Mouse (Mus musculus) megakaryocyte, embryonic 14.5 days (primary cell): ENCODE results near the gene Pla2g12a.

Experiments
- FLI1 ChIP-seq: IDR thresholded peaks from 2 replicates; pipeline ENCODE4 v1.6.1; 2012; ENCODE audit warnings: low read length, inconsistent platforms, mixed read lengths
- GATA1 ChIP-seq: IDR thresholded peaks from 3 replicates; pipeline ENCODE4 v1.6.1; 2012; ENCODE audit warnings: mixed read lengths, low read length, inconsistent platforms, borderline replicate concordance

DNA sequence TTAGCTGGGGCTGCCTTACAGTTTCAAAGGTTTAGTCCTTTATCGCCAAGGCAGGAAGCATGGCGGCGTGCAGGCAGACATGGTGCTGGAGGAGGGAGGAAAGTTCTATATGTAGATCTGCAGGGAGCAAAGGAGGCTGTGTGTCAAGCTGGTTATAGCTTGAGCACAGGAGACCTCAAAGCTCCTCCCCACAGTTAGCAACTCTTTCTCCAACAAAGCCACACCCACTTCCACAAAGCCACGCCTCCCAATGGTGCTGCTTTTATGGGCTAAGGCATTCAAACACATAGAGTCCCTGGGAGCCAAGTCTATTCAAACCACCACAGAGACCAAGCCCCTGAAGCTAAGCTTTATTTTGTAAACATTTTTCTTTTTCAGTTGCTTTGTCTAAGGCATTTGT lies 20.5 kb downstream of the Pla2g12a start:
- TF ChIP-seq GATA1, result no peak
- no peak for TF ChIP-seq FLI1
